Mouse (Mus musculus) CH12.LX (cell line): ENCODE data around the gene Spopl. TPM values are rescaled to one million over a fixed set of nuclear protein-coding genes. Genes with fewer than 3 reads are reported as not detected.

Experiments
- DNase-seq: peaks from one replicate; pipeline ENCODE4 v3.0.0-alpha.2; 2013; ENCODE audit errors: extremely low read depth
- H3K27ac ChIP-seq: 2 replicates; pipeline ENCODE4 v1.5.1; 2012; ENCODE audit warnings: low read depth, mild to moderate bottlenecking, control low read depth, moderate library complexity; ENCODE audit not compliant: insufficient read depth
- H3K27me3 ChIP-seq: replicated peaks from 2 replicates; pipeline ENCODE3; 2012; ENCODE audit warnings: inconsistent platforms
- H3K36me3 ChIP-seq, 2 experiments: replicated peaks in 1 of 2; 2 replicates each; pipeline versions ENCODE3 to v1.6.1; 2012; ENCODE audit warnings: inconsistent platforms in 1 of 2, low read length in 1 of 2, mild to moderate bottlenecking in 1 of 2, mixed read lengths in 1 of 2, moderate library complexity in 1 of 2; ENCODE audit not compliant: control insufficient read depth in 1 of 2, insufficient read depth in 1 of 2
- H3K4me1 ChIP-seq, 2 experiments: 2 replicates each; pipeline ENCODE4 v1.6.1; 2012; ENCODE audit warnings: inconsistent platforms in 1 of 2, moderate library complexity in 1 of 2; ENCODE audit not compliant: insufficient read depth in 2 of 2, control insufficient read depth in 1 of 2
- H3K4me2 ChIP-seq: 2 replicates; pipeline ENCODE4 v1.6.1; 2012; ENCODE audit warnings: low read depth, mild to moderate bottlenecking, control low read depth; ENCODE audit not compliant: poor library complexity, insufficient read depth, severe bottlenecking
- H3K4me3 ChIP-seq, 3 experiments: fragments of 150-350 bp in 1 of 3; sonication (generic) in 1 of 3; replicated peaks in 1 of 3; 2 replicates each; pipeline versions ENCODE3 to v1.5.1; 2011 to 2012; ENCODE audit warnings: low read depth in 2 of 3, low read length in 2 of 3, mild to moderate bottlenecking in 2 of 3, moderate library complexity in 2 of 3, control low read depth in 1 of 3, improper control_type of control experiment in 1 of 3, inconsistent platforms in 1 of 3, mixed read lengths in 1 of 3; ENCODE audit not compliant: poor library complexity in 1 of 3
- H3K79me2 ChIP-seq: replicated peaks from 2 replicates; pipeline ENCODE4 v1.6.1; 2012; ENCODE audit warnings: mild to moderate bottlenecking, moderate library complexity; ENCODE audit not compliant: control insufficient read depth, poor library complexity, insufficient read depth, severe bottlenecking; ENCODE audit errors: extremely low read depth
- H3K9ac ChIP-seq: 2 replicates; pipeline ENCODE4 v1.6.1; 2012; ENCODE audit warnings: low read depth, mild to moderate bottlenecking, control low read depth, moderate library complexity; ENCODE audit not compliant: insufficient read depth
- H3K9me3 ChIP-seq: replicated peaks from 2 replicates; pipeline ENCODE3; 2012; ENCODE audit warnings: low read length, inconsistent platforms, mixed read lengths
- BHLHE40 ChIP-seq: IDR thresholded peaks from 2 replicates; pipeline ENCODE4 v1.6.1; 2011; ENCODE audit warnings: mild to moderate bottlenecking, low read depth, low read length, improper control_type of control experiment
- CTCF ChIP-seq, 2 experiments: IDR thresholded peaks in 1 of 2; conservative IDR thresholded peaks in 1 of 2; 2 replicates each; pipeline ENCODE4 v1.5.1; 2011 to 2012; ENCODE audit warnings: low read depth in 2 of 2, low read length in 2 of 2, improper control_type of control experiment in 1 of 2, inconsistent platforms in 1 of 2, mild to moderate bottlenecking in 1 of 2, moderate library complexity in 1 of 2
- E2F4 ChIP-seq: IDR thresholded peaks from 2 replicates; pipeline ENCODE4 v1.6.1; 2011; ENCODE audit warnings: low read depth, low read length, improper control_type of control experiment; ENCODE audit not compliant: insufficient replicate concordance
- ELF1 ChIP-seq: IDR thresholded peaks from 2 replicates; pipeline ENCODE4 v1.6.1; 2014; ENCODE audit warnings: low read depth, mild to moderate bottlenecking, inconsistent platforms, low read length, improper control_type of control experiment
- EP300 ChIP-seq: IDR thresholded peaks from 2 replicates; pipeline ENCODE4 v1.6.1; 2011; ENCODE audit warnings: low read length, improper control_type of control experiment
- ETS1 ChIP-seq: conservative IDR thresholded peaks from 2 replicates; pipeline ENCODE4 v1.6.1; 2012; ENCODE audit warnings: low read depth, mild to moderate bottlenecking, inconsistent platforms, low read length, improper control_type of control experiment, moderate library complexity
- GABPA ChIP-seq: IDR thresholded peaks from 2 replicates; pipeline ENCODE4 v1.6.1; 2012; ENCODE audit warnings: low read depth, low read length, improper control_type of control experiment, inconsistent platforms; ENCODE audit not compliant: insufficient replicate concordance
- JUN ChIP-seq: IDR thresholded peaks from 2 replicates; pipeline ENCODE4 v1.6.1; 2011; ENCODE audit warnings: low read depth, mild to moderate bottlenecking, low read length, improper control_type of control experiment, moderate library complexity; ENCODE audit not compliant: insufficient read depth
- JUND ChIP-seq: conservative IDR thresholded peaks from 2 replicates; pipeline ENCODE4 v1.6.1; 2011; ENCODE audit warnings: low read depth, low read length, improper control_type of control experiment
- KAT2A ChIP-seq: IDR thresholded peaks from 2 replicates; pipeline ENCODE4 v1.6.1; 2012; ENCODE audit warnings: low read length, improper control_type of control experiment, inconsistent platforms; ENCODE audit not compliant: insufficient replicate concordance
- MAFK ChIP-seq: IDR thresholded peaks from 2 replicates; pipeline ENCODE4 v1.6.1; 2011; ENCODE audit warnings: low read length, improper control_type of control experiment; ENCODE audit not compliant: insufficient replicate concordance
- MAX ChIP-seq: IDR thresholded peaks from 2 replicates; pipeline ENCODE4 v1.6.1; 2011; ENCODE audit warnings: low read length, improper control_type of control experiment
- MAZ ChIP-seq: IDR thresholded peaks from 2 replicates; pipeline ENCODE4 v1.6.1; 2012; ENCODE audit warnings: low read depth, mild to moderate bottlenecking, inconsistent platforms, low read length, improper control_type of control experiment, moderate library complexity
- MEF2A ChIP-seq: IDR thresholded peaks from 2 replicates; pipeline ENCODE4 v1.6.1; 2014; ENCODE audit warnings: low read depth, mild to moderate bottlenecking, inconsistent platforms, low read length, improper control_type of control experiment, borderline replicate concordance
- MYC ChIP-seq: IDR thresholded peaks from 2 replicates; pipeline ENCODE4 v1.6.1; 2011; ENCODE audit warnings: low read depth, mild to moderate bottlenecking, improper control_type of control experiment, low read length
- NELFE ChIP-seq: IDR thresholded peaks from 2 replicates; pipeline ENCODE4 v1.6.1; 2011; ENCODE audit warnings: low read depth, low read length, improper control_type of control experiment
- NRF1 ChIP-seq: IDR thresholded peaks from 2 replicates; pipeline ENCODE4 v1.6.1; 2014; ENCODE audit warnings: low read depth, mild to moderate bottlenecking, inconsistent platforms, low read length, improper control_type of control experiment, moderate library complexity
- POLR2A ChIP-seq: IDR thresholded peaks from 2 replicates; pipeline ENCODE4 v1.6.1; 2011; ENCODE audit warnings: low read depth, mild to moderate bottlenecking, improper control_type of control experiment, low read length
- RAD21 ChIP-seq: IDR thresholded peaks from 2 replicates; pipeline ENCODE4 v1.6.1; 2011; ENCODE audit warnings: low read depth, mild to moderate bottlenecking, low read length, improper control_type of control experiment, moderate library complexity
- SIN3A ChIP-seq: IDR thresholded peaks from 2 replicates; pipeline ENCODE4 v1.6.1; 2012; ENCODE audit warnings: low read length, improper control_type of control experiment, inconsistent platforms
- TBP ChIP-seq: conservative IDR thresholded peaks from 2 replicates; pipeline ENCODE4 v1.6.1; 2011; ENCODE audit warnings: low read depth, low read length, improper control_type of control experiment
- TCF12 ChIP-seq: IDR thresholded peaks from 2 replicates; pipeline ENCODE4 v1.6.1; 2014; ENCODE audit warnings: low read depth, mild to moderate bottlenecking, inconsistent platforms, low read length, improper control_type of control experiment
- USF1 ChIP-seq: IDR thresholded peaks from 2 replicates; pipeline ENCODE4 v1.6.1; 2014; ENCODE audit warnings: low read depth, mild to moderate bottlenecking, inconsistent platforms, low read length, improper control_type of control experiment
- USF2 ChIP-seq: conservative IDR thresholded peaks from 2 replicates; pipeline ENCODE4 v1.6.1; 2011; ENCODE audit warnings: low read depth, low read length, improper control_type of control experiment
- ZC3H11A ChIP-seq: IDR thresholded peaks from 2 replicates; pipeline ENCODE4 v1.6.1; 2012; ENCODE audit warnings: low read depth, mild to moderate bottlenecking, inconsistent platforms, low read length, improper control_type of control experiment
- ZMIZ1 ChIP-seq: IDR thresholded peaks from 2 replicates; pipeline ENCODE4 v1.6.1; 2012; ENCODE audit warnings: low read depth, mild to moderate bottlenecking, inconsistent platforms, low read length, improper control_type of control experiment
- dilution Hi-C: fragments of 300-500 bp; cut with MboI; formaldehyde crosslinking; loops from 2 replicates; pipeline ENCODE4 v1.14.3; 2020; ENCODE audit warnings: low sequenced_read_pairs; ENCODE audit not compliant: extremely low pct_unique_long_range_greater_than_20kb, extremely low pct_ligation_motif_present
- in situ Hi-C: fragments of 300-500 bp; cut with MboI; formaldehyde crosslinking; loops from 3 replicates; pipeline ENCODE4 v1.14.3; 2019; ENCODE audit warnings: low sequenced_read_pairs, low pct_ligation_motif_present, low pct_unique_long_range_greater_than_20kb, mixed read lengths
- polyA plus RNA-seq: library from polyadenylated mRNA; unstranded; fragments of >175 nt; gene quantifications from 2 replicates; pipeline ENCODE4 v1.2.1, GENCODE M21; 2012; ENCODE audit warnings: low read depth; ENCODE audit not compliant: insufficient read length
- total RNA-seq, 2 experiments: library from RNA; depleted of rRNA; stranded (reverse); fragments of 300-350 nt in 1 of 2; fragments of >200 nt in 1 of 2; gene quantifications; 2 replicates each; pipeline ENCODE4 v1.2.3; 2012 to 2014

The Spopl gene
- total and polyA plus RNA-seq, 3 experiments, result 5.9 to 11.0 (median 9.4) TPM

GRCm38 (mm10) chr2:23620128-23620527 lies 48.2 kb upstream of the Spopl start:
- in situ Hi-C loops, result no loop called here
- DNase-seq, result no peak

GRCm38 (mm10) chr2:23617989-23618388 lies 46.1 kb upstream of the Spopl start:
- in situ Hi-C loops (no loop called here), dilution Hi-C loops (no loop called here)
- no peaks in the 10 kb centered on the region for H3K36me3 ChIP-seq
- H3K9me3 ChIP-seq, result no peaks in the 10 kb centered on the region
- no peak for DNase-seq
- H3K4me2 ChIP-seq, result no peak overlapping the region
- no peak overlapping the region for H3K4me3 ChIP-seq
- no peaks in the 10 kb centered on the region for H3K79me2 ChIP-seq
- no peak overlapping the region for H3K9ac ChIP-seq
- no peak overlapping the region for H3K27ac ChIP-seq
- no peaks in the 10 kb centered on the region for H3K4me1 ChIP-seq
- TF ChIP-seq NELFE (no peak), TBP (no peak), ELF1 (no peak), USF1 (no peak), MAZ (no peak), ZMIZ1 (no peak), MYC (no peak), JUND (no peak), E2F4 (no peak), POLR2A (no peak), KAT2A (no peak), JUN (no peak), MAFK (no peak), CTCF (conservative IDR thresholded peaks at IDR 0.05 in 1 of 2, IDR thresholded peaks at IDR 0.05 in 1 of 2; ENCODE audit: low read depth in 2 of 2, low read length in 2 of 2) (no peak), NRF1 (no peak)
- no peaks in the 10 kb centered on the region for H3K27me3 ChIP-seq

More at GRCm38 (mm10) chr2:23620128-23620527, 48.2 kb upstream of the Spopl start:
- Histone ChIP-seq H3K4me2 (no peak overlapping the region), H3K9me3 (no peaks in the 10 kb centered on the region), H3K36me3 (no peaks in the 10 kb centered on the region), H3K27me3 (no peaks in the 10 kb centered on the region), H3K4me3 (no peak overlapping the region), H3K27ac (no peak overlapping the region), H3K79me2 (no peaks in the 10 kb centered on the region), H3K4me1 (no peaks in the 10 kb centered on the region), H3K9ac (no peak overlapping the region)
- TF ChIP-seq ZC3H11A, result no peak
- dilution Hi-C loops, result no loop called here

GRCm38 (mm10) chr2:23605391-23605790 lies 33.5 kb upstream of the Spopl start:
- TF ChIP-seq MAX, result no peak
- no peak for TF ChIP-seq ETS1
- TF ChIP-seq POLR2A, result no peak
- TF ChIP-seq CTCF (conservative IDR thresholded peaks at IDR 0.05 in 1 of 2, IDR thresholded peaks at IDR 0.05 in 1 of 2; ENCODE audit: low read depth in 2 of 2, low read length in 2 of 2), result no peak
- TF ChIP-seq BHLHE40, result no peak
- TF ChIP-seq NELFE, result no peak
- TF ChIP-seq GABPA, result no peak
- TF ChIP-seq EP300, result no peak
- no peak for TF ChIP-seq SIN3A
- no peak for TF ChIP-seq MEF2A
- TF ChIP-seq TCF12, result no peak
- TF ChIP-seq RAD21, result no peak
- no peak for TF ChIP-seq MYC
- no peak for TF ChIP-seq USF2
- no peak for TF ChIP-seq KAT2A
- no peak for TF ChIP-seq TBP
- Histone ChIP-seq H3K4me3 (no peak overlapping the region), H3K36me3 (no peaks in the 10 kb centered on the region), H3K9me3 (no peaks in the 10 kb centered on the region), H3K27me3 (no peaks in the 10 kb centered on the region), H3K79me2 (no peaks in the 10 kb centered on the region), H3K27ac (no peak overlapping the region), H3K9ac (no peak overlapping the region), H3K4me1 (no peaks in the 10 kb centered on the region), H3K4me2 (no peak overlapping the region)
- no peak for DNase-seq
- in situ Hi-C loops (no loop called here), dilution Hi-C loops (no loop called here)
